Mouse (Mus musculus) neural tube, embryonic 14.5 days (tissue): Measurements from ENCODE around the gene Tmem185a. TPM values are rescaled to one million over a fixed set of nuclear protein-coding genes. Genes with fewer than 3 reads are reported as not detected.
A peak's percentile ranks its signal among the peaks of the same experiment; 100 is the strongest.
"Not testable (repeated sequence)": the region's sequence is repeated elsewhere in the genome, so short reads cannot be mapped to it uniquely, and the experiment has no call there.

ENCODE experiments used
- ATAC-seq: fragments of 200-750 bp; cut with Nextera tagmentation; 2 replicates; pipeline ENCODE4 v1.8.0; 2017; ENCODE audit warnings: low read depth, mild to moderate bottlenecking, moderate TSS enrichment, moderate library complexity
- H3K27ac ChIP-seq: fragments of 300-500 bp; sonication (generic); 2 replicates; pipeline ENCODE4 v1.5.1; 2014; ENCODE audit warnings: low read depth, mild to moderate bottlenecking, control low read depth, low read length, moderate library complexity, mixed read lengths
- H3K27me3 ChIP-seq: fragments of 300-500 bp; sonication (generic); 2 replicates; pipeline ENCODE4 v1.6.1; 2014; ENCODE audit warnings: low read length; ENCODE audit not compliant: control insufficient read depth, insufficient read depth
- H3K36me3 ChIP-seq: fragments of 300-500 bp; sonication (generic); 2 replicates; pipeline ENCODE4 v1.6.1; 2014; ENCODE audit warnings: low read length, mixed read lengths; ENCODE audit not compliant: control insufficient read depth, insufficient read depth
- H3K4me1 ChIP-seq: fragments of 300-500 bp; sonication (generic); 2 replicates; pipeline ENCODE4 v1.6.1; 2014; ENCODE audit warnings: low read length; ENCODE audit not compliant: control insufficient read depth, insufficient read depth
- H3K4me2 ChIP-seq: fragments of 300-500 bp; sonication (generic); 2 replicates; pipeline ENCODE4 v1.6.1; 2014; ENCODE audit warnings: mild to moderate bottlenecking, low read depth, low read length, control low read depth
- H3K4me3 ChIP-seq: fragments of 300-500 bp; sonication (generic); 2 replicates; pipeline ENCODE4 v1.5.1; 2014; ENCODE audit warnings: low read depth, low read length, control low read depth, mixed read lengths
- H3K9ac ChIP-seq: fragments of 300-500 bp; sonication (generic); replicated peaks from 2 replicates; pipeline ENCODE4 v1.6.1; 2014; ENCODE audit warnings: low read depth, mild to moderate bottlenecking, control low read depth, low read length, mixed read lengths
- H3K9me3 ChIP-seq: fragments of 300-500 bp; sonication (generic); 2 replicates; pipeline ENCODE4 v1.6.1; 2016; ENCODE audit warnings: low read length; ENCODE audit not compliant: control insufficient read depth
- WGBS: fragments of 180-500 bp; shearing (Covaris S2); extraction: QIAGEN DNeasy Blood & Tissue Kit; methylation state at CpG from one replicate; pipeline ENCODE4 v1.1.7; 2014; 5-methylcytosine and 5-hydroxymethylcytosine counted together
- polyA plus RNA-seq: library from polyadenylated mRNA; unstranded; fragments of >200 nt; fragmentation: Nextera tagmentation; extraction: Ambion mirVana; gene quantifications from 2 replicates; pipeline ENCODE4 v1.2.1, GENCODE M21; 2014

The Tmem185a gene
- polyA plus RNA-seq = 43.7 and 46.8 TPM in 2 replicates

- WGBS = 24% methylated on average over 32 of the region's 42 CpGs
- H3K4me1 ChIP-seq = peaks cover 3% of the 10 kb centered on the region; the same call in 1 of the 2 replicates
- H3K4me2 ChIP-seq = peak within 1 kb of the TSS; percentile 51
- no peaks in the 10 kb centered on the region for H3K36me3 ChIP-seq
- ATAC-seq = peak; percentile 96
- peak within 1 kb of the TSS; percentile 63; the same call in 1 of the 2 replicates for H3K27ac ChIP-seq
- H3K4me3 ChIP-seq = peak within 1 kb of the TSS; percentile 47
- no peaks in the 10 kb centered on the region for H3K9me3 ChIP-seq
- peak within 1 kb of the TSS; percentile 61 for H3K9ac ChIP-seq
- H3K27me3 ChIP-seq = no peaks in the 10 kb centered on the region
These were observed at the start of gene Tmem185a for GRCm38 (mm10) chrX:70476792-70477776. Tmem185a (minus strand) TSS chrX:70477180.

- H3K4me1 ChIP-seq, H3K4me3 ChIP-seq, H3K27ac ChIP-seq, H3K9me3 ChIP-seq, H3K4me2 ChIP-seq, H3K9ac ChIP-seq, H3K36me3 ChIP-seq, ATAC-seq, H3K27me3 ChIP-seq: not testable (repeated sequence)
- WGBS = 82% methylated on average over 3 of the region's 3 CpGs
These were observed 37.4 kb upstream of the Tmem185a start for GRCm38 (mm10) chrX:70514413-70514812.

- not testable (repeated sequence) for ATAC-seq, H3K27ac ChIP-seq, H3K4me3 ChIP-seq, H3K36me3 ChIP-seq, H3K9ac ChIP-seq, H3K9me3 ChIP-seq, H3K4me2 ChIP-seq, H3K27me3 ChIP-seq, H3K4me1 ChIP-seq
- WGBS = no CpG with 5 or more reads among the region's 1 CpGs
These were observed 10.3 kb upstream of the Tmem185a start for GRCm38 (mm10) chrX:70487328-70487727.

- no peak overlapping the region for H3K9ac ChIP-seq
- no peaks in the 10 kb centered on the region for H3K4me1 ChIP-seq
- H3K36me3 ChIP-seq = no peaks in the 10 kb centered on the region
- no peaks in the 10 kb centered on the region for H3K27me3 ChIP-seq
- H3K9me3 ChIP-seq = no peaks in the 10 kb centered on the region
- no peak overlapping the region for H3K27ac ChIP-seq
- 70% methylated on average over 2 of the region's 2 CpGs for WGBS
- H3K4me3 ChIP-seq = no peak overlapping the region
- no peak overlapping the region for H3K4me2 ChIP-seq
- no peak for ATAC-seq
These were observed 5.2 kb upstream of the Tmem185a start for GRCm38 (mm10) chrX:70482154-70482553.

- Histone ChIP-seq H3K36me3 (no peaks in the 10 kb centered on the region), H3K27me3 (no peaks in the 10 kb centered on the region), H3K4me3 (no peak overlapping the region), H3K27ac (no peak overlapping the region), H3K9me3 (no peaks in the 10 kb centered on the region), H3K9ac (no peak overlapping the region), H3K4me1 (peaks cover 3% of the 10 kb centered on the region; the same call in 1 of the 2 replicates), H3K4me2 (no peak overlapping the region)
- no peak for ATAC-seq
- WGBS = 71% methylated on average over 5 of the region's 5 CpGs
These were observed 1.7 kb upstream of the Tmem185a start for GRCm38 (mm10) chrX:70478701-70479100.

GRCm38 (mm10) chrX:70475215-70475765, 1.7 kb downstream of the Tmem185a start:
- Histone ChIP-seq H3K9ac (no peak overlapping the region), H3K9me3 (no peaks in the 10 kb centered on the region), H3K4me3 (peak overlapping the region; percentile 47), H3K4me2 (peak overlapping the region; percentile 51), H3K27me3 (no peaks in the 10 kb centered on the region), H3K27ac (no peak overlapping the region), H3K4me1 (peaks cover 3% of the 10 kb centered on the region; the same call in 1 of the 2 replicates), H3K36me3 (no peaks in the 10 kb centered on the region)
- ATAC-seq = no peak
- WGBS = 63% methylated on average over 3 of the region's 3 CpGs

GRCm38 (mm10) chrX:70466897-70467296, 10.1 kb downstream of the Tmem185a start:
- Histone ChIP-seq H3K4me1 (no peaks in the 10 kb centered on the region), H3K4me2 (no peak overlapping the region), H3K9ac (no peak overlapping the region), H3K4me3 (no peak overlapping the region), H3K9me3 (no peaks in the 10 kb centered on the region), H3K27ac (no peak overlapping the region), H3K27me3 (no peaks in the 10 kb centered on the region), H3K36me3 (no peaks in the 10 kb centered on the region)
- no peak for ATAC-seq
- whole genome bisulfite sequencing = 43% methylated on average over 1 of the region's 1 CpGs

- Histone ChIP-seq H3K9me3 (no peaks in the 10 kb centered on the region), H3K27ac (no peak overlapping the region), H3K9ac (no peak overlapping the region), H3K36me3 (no peaks in the 10 kb centered on the region), H3K27me3 (no peaks in the 10 kb centered on the region), H3K4me1 (no peaks in the 10 kb centered on the region), H3K4me2 (no peak overlapping the region), H3K4me3 (no peak overlapping the region)
- WGBS = 23% methylated on average over 2 of the region's 2 CpGs
- no peak for ATAC-seq
These were observed 11.5 kb downstream of the Tmem185a start for GRCm38 (mm10) chrX:70465489-70465888.

- no peaks in the 10 kb centered on the region for H3K36me3 ChIP-seq
- no peak for ATAC-seq
- WGBS = 86% methylated on average over 5 of the region's 5 CpGs
- no peaks in the 10 kb centered on the region for H3K9me3 ChIP-seq
- no peaks in the 10 kb centered on the region for H3K27me3 ChIP-seq
- no peak overlapping the region for H3K9ac ChIP-seq
- H3K4me2 ChIP-seq = no peak overlapping the region
- no peaks in the 10 kb centered on the region for H3K4me1 ChIP-seq
- no peak overlapping the region for H3K4me3 ChIP-seq
- no peak overlapping the region for H3K27ac ChIP-seq
These were observed 13.4 kb downstream of the Tmem185a start for GRCm38 (mm10) chrX:70463621-70464020.
